Mouse (Mus musculus) neural tube, embryonic 11.5 days (tissue): ENCODE results near the gene Clec1a. TPM values are rescaled to one million over a fixed set of nuclear protein-coding genes. Genes with fewer than 3 reads are reported as not detected.
"Not testable (repeated sequence)": the region's sequence is repeated elsewhere in the genome, so short reads cannot be mapped to it uniquely, and the experiment has no call there.

Experiments
- ATAC-seq: fragments of 200-750 bp; cut with Nextera tagmentation; 2 replicates; pipeline ENCODE4 v1.8.0; 2017; ENCODE audit warnings: moderate number of reproducible peaks, mild to moderate bottlenecking, moderate TSS enrichment, moderate library complexity; ENCODE audit not compliant: insufficient read depth, low FRiP score, low TSS enrichment
- DNase-seq: peaks from one replicate; pipeline ENCODE4 v3.0.0-alpha.2; 2015; ENCODE audit warnings: low spot score
- H3K27ac ChIP-seq: fragments of 300-500 bp; sonication (generic); 2 replicates; pipeline ENCODE4 v1.5.1; 2014; ENCODE audit warnings: low read depth, mild to moderate bottlenecking, low read length
- H3K27me3 ChIP-seq: fragments of 300-500 bp; sonication (generic); 2 replicates; pipeline ENCODE4 v1.6.1; 2014; ENCODE audit warnings: mild to moderate bottlenecking, low read length, mixed read lengths; ENCODE audit not compliant: control insufficient read depth, insufficient read depth
- H3K36me3 ChIP-seq: fragments of 300-500 bp; sonication (generic); 2 replicates; pipeline ENCODE4 v1.6.1; 2014; ENCODE audit warnings: mild to moderate bottlenecking, low read length, moderate library complexity, mixed read lengths; ENCODE audit not compliant: control insufficient read depth, insufficient read depth
- H3K4me1 ChIP-seq: fragments of 300-500 bp; sonication (generic); 2 replicates; pipeline ENCODE4 v1.6.1; 2014; ENCODE audit warnings: low read length, mixed read lengths; ENCODE audit not compliant: control insufficient read depth, insufficient read depth
- H3K4me2 ChIP-seq: fragments of 300-500 bp; sonication (generic); 2 replicates; pipeline ENCODE4 v1.6.1; 2014; ENCODE audit warnings: low read depth, mild to moderate bottlenecking, moderate library complexity
- H3K4me3 ChIP-seq: fragments of 300-500 bp; sonication (generic); 2 replicates; pipeline ENCODE4 v1.5.1; 2014; ENCODE audit warnings: low read depth, low read length
- H3K9ac ChIP-seq: fragments of 300-500 bp; sonication (generic); 2 replicates; pipeline ENCODE4 v1.6.1; 2014; ENCODE audit warnings: mild to moderate bottlenecking, low read length
- H3K9me3 ChIP-seq: fragments of 300-500 bp; sonication (generic); 2 replicates; pipeline ENCODE4 v1.6.1; 2016; ENCODE audit warnings: low read length; ENCODE audit not compliant: control insufficient read depth
- WGBS: fragments of 180-500 bp; shearing (Covaris S2); extraction: QIAGEN DNeasy Blood & Tissue Kit; methylation state at CpG from one replicate; pipeline ENCODE4 v1.1.7; 2014; 5-methylcytosine and 5-hydroxymethylcytosine counted together
- polyA plus RNA-seq: library from polyadenylated mRNA; unstranded; fragments of >200 nt; fragmentation: Nextera tagmentation; extraction: Ambion mirVana; gene quantifications from 2 replicates; pipeline ENCODE4 v1.2.1, GENCODE M21; 2014

Clec1a gene
- polyA plus RNA-seq: 1.6 and 1.8 TPM in 2 replicates

DNA sequence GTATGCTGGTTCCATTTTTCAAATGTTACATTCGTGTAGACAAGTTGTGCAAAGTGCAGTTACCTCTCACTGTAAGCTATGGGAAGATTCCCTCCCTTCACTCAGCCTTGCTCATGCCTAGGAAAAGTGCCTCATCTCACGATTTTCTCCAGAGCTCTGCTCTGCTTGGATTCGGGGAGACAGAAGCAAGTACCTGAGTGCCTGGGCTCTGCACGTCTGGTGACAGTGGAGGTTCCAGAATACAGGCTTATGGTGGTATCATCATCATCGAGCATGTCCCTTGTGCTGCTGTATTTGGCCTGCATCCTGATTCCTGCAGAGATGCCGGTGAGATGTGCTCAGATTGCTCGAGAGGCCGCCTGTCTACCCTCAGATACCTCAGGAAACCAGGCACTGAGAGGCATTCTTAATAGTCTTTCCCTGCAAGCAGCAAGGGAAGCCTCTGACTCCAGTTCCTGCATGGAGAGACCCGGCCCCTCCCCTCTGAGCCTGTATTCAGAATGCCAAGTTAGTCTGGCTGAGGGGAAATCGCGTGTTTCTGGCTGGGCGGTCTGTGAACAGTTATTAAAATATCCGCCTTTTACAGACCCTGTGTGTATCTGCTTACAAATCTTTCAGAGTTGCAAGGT, at the start of gene Clec1a:
TSS of gene Clec1a (minus strand) at position 590 of the 629 bp plus-strand sequence.
- no peaks in the 10 kb centered on the region for H3K9me3 ChIP-seq
- H3K36me3 ChIP-seq: no peaks in the 10 kb centered on the region
- DNase-seq (no peak), ATAC-seq (no peak)
- no peak within 1 kb of the TSS for H3K4me3 ChIP-seq
- no peaks in the 10 kb centered on the region for H3K27me3 ChIP-seq
- no peak within 1 kb of the TSS for H3K4me2 ChIP-seq
- H3K9ac ChIP-seq: no peak within 1 kb of the TSS
- no peaks in the 10 kb centered on the region for H3K4me1 ChIP-seq
- no peak within 1 kb of the TSS for H3K27ac ChIP-seq
- 64% methylated on average over 13 of the region's 13 CpGs for WGBS

GRCm38 (mm10) chr6:129499516-129499915, 47.7 kb upstream of the Clec1a start:
- not testable (repeated sequence) for DNase-seq, H3K4me1 ChIP-seq, H3K4me3 ChIP-seq, H3K36me3 ChIP-seq, H3K27me3 ChIP-seq, H3K4me2 ChIP-seq, ATAC-seq, H3K9ac ChIP-seq, H3K27ac ChIP-seq, H3K9me3 ChIP-seq
- WGBS: 85% methylated on average over 1 of the region's 1 CpGs

- no peak overlapping the region for H3K27ac ChIP-seq
- no peak overlapping the region for H3K9ac ChIP-seq
- no peak overlapping the region for H3K4me3 ChIP-seq
- WGBS: 87% methylated on average over 3 of the region's 3 CpGs
- DNase-seq: no peak
- H3K4me1 ChIP-seq: no peaks in the 10 kb centered on the region
- no peak overlapping the region for H3K4me2 ChIP-seq
- ATAC-seq: no peak
- no peaks in the 10 kb centered on the region for H3K27me3 ChIP-seq
- H3K36me3 ChIP-seq: no peaks in the 10 kb centered on the region
- no peaks in the 10 kb centered on the region for H3K9me3 ChIP-seq
Measured at GRCm38 (mm10) chr6:129497345-129498218, 45.8 kb upstream of the Clec1a start.

- Histone ChIP-seq H3K9me3 (no peaks in the 10 kb centered on the region), H3K4me2 (no peak overlapping the region), H3K36me3 (no peaks in the 10 kb centered on the region), H3K27ac (no peak overlapping the region), H3K4me3 (no peak overlapping the region), H3K9ac (no peak overlapping the region), H3K27me3 (no peaks in the 10 kb centered on the region), H3K4me1 (no peaks in the 10 kb centered on the region)
- no peak for ATAC-seq
- no peak for DNase-seq
- WGBS: 84% methylated on average over 4 of the region's 4 CpGs
Measured at GRCm38 (mm10) chr6:129494924-129495323, 43.1 kb upstream of the Clec1a start.

- Histone ChIP-seq H3K27ac (no peak overlapping the region), H3K4me3 (no peak overlapping the region), H3K4me2 (no peak overlapping the region), H3K36me3 (no peaks in the 10 kb centered on the region), H3K9ac (no peak overlapping the region), H3K9me3 (no peaks in the 10 kb centered on the region), H3K27me3 (no peaks in the 10 kb centered on the region), H3K4me1 (no peaks in the 10 kb centered on the region)
- no peak for DNase-seq
- ATAC-seq: no peak
- 78% methylated on average over 8 of the region's 8 CpGs for WGBS
Measured at GRCm38 (mm10) chr6:129480089-129480958, 28.5 kb upstream of the Clec1a start.

GRCm38 (mm10) chr6:129476404-129477126, 24.8 kb upstream of the Clec1a start:
- no peak overlapping the region for H3K27ac ChIP-seq
- H3K4me1 ChIP-seq: no peaks in the 10 kb centered on the region
- no peak overlapping the region for H3K4me3 ChIP-seq
- WGBS: 33% methylated on average over 13 of the region's 13 CpGs
- no peaks in the 10 kb centered on the region for H3K36me3 ChIP-seq
- no peak for ATAC-seq
- H3K4me2 ChIP-seq: no peak overlapping the region
- no peak overlapping the region for H3K9ac ChIP-seq
- no peaks in the 10 kb centered on the region for H3K9me3 ChIP-seq
- H3K27me3 ChIP-seq: no peaks in the 10 kb centered on the region
- no peak for DNase-seq

DNA sequence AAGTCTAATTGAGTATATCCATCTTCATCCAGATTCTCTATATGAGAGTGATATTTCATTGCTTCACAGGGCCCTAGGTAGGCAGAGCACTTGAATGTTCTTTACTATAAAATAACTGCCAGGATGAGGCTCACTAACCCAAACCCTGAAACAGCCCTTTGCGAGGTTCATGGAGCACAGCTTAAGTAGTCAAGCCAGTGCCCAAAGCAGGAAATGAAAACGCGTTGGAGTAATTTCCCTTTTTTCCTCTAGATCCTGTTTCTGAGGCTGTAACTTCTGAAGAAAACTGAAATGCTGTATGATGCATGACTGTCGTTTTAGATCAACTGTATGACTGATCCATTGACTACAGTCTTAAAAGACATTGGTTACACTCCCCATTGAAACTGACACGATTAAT, 20.8 kb upstream of the Clec1a start:
- H3K36me3 ChIP-seq: no peaks in the 10 kb centered on the region
- no peak overlapping the region for H3K4me2 ChIP-seq
- DNase-seq: no peak
- H3K4me3 ChIP-seq: no peak overlapping the region
- no peaks in the 10 kb centered on the region for H3K27me3 ChIP-seq
- no peak overlapping the region for H3K27ac ChIP-seq
- H3K9me3 ChIP-seq: no peaks in the 10 kb centered on the region
- ATAC-seq: no peak
- no peaks in the 10 kb centered on the region for H3K4me1 ChIP-seq
- H3K9ac ChIP-seq: no peak overlapping the region
- 79% methylated on average over 5 of the region's 5 CpGs for WGBS

DNA sequence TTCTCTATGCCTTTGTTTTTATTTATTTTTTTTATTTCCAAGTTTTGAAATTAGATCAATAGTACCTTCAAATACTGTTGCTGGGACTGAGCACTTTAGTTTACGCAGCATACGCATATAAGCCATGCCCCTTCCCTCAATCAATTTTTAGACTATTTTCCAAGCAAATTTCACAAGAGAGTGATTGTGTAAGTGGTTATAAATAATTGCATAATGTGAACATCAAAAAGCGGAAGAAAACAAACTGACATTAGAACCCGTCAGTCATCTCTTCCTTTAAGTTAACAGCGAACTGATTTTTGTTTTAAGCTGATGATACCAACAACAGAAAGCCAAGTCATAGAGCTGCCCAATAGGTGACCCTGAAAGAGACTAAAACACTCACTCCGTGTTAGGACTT, 19.6 kb upstream of the Clec1a start:
- H3K27ac ChIP-seq: no peak overlapping the region
- no peak overlapping the region for H3K9ac ChIP-seq
- no peaks in the 10 kb centered on the region for H3K27me3 ChIP-seq
- no peaks in the 10 kb centered on the region for H3K36me3 ChIP-seq
- WGBS: 93% methylated on average over 6 of the region's 6 CpGs
- ATAC-seq (no peak), DNase-seq (no peak)
- no peaks in the 10 kb centered on the region for H3K4me1 ChIP-seq
- no peak overlapping the region for H3K4me2 ChIP-seq
- H3K4me3 ChIP-seq: no peak overlapping the region
- H3K9me3 ChIP-seq: no peaks in the 10 kb centered on the region
